Comparison of ENCODE assay signal across 7 mouse cellular contexts in genomic region chr11:32533482-32534261, GRCm38 (mm10). TPM values are rescaled to one million over a fixed set of nuclear protein-coding genes. Genes with fewer than 3 reads are reported as not detected.
DNase-seq lines count a peak whose midpoint lies in the region; ATAC-seq and TF ChIP-seq lines count a peak whose summit lies in the region.

No protein-coding gene starts in this region.

- TF ChIP-seq POLR2A in MEL (IDR thresholded peaks at IDR 0.05; ENCODE audit: control insufficient read depth in 1 of 2, insufficient read depth in 1 of 2, low read depth in 1 of 2, low read length in 2 of 2, poor library complexity in 1 of 2), result peak in 1 of 2 experiments; percentile 25; a peak in 1 of 4 replicates

- TF ChIP-seq EP300 in MEL (IDR thresholded peaks at IDR 0.05; ENCODE audit: low read depth in 1 of 2, low read length in 2 of 2), result no peak

- peak overlapping the region; percentile 88 to 95 for H3K4me3 ChIP-seq in MEL (ENCODE audit: control insufficient read depth in 1 of 2, insufficient read depth in 1 of 2, low read depth in 2 of 2, low read length in 2 of 2)
- H3K4me3 ChIP-seq in embryonic facial prominence, embryonic 10.5 days, result peak overlapping the region; percentile 77
- H3K4me3 ChIP-seq in hindbrain, embryonic 12.5 days, result peak overlapping the region; percentile 49
- H3K4me3 ChIP-seq in limb, embryonic 13.5 days, result peak overlapping the region; percentile 67
- peak overlapping the region; percentile 53 for H3K4me3 ChIP-seq in midbrain, embryonic 13.5 days (replicated peaks)

- peak overlapping the region; percentile 91 for H3K9ac ChIP-seq in MEL (ENCODE audit: control insufficient read depth, low read depth, low read length, poor library complexity, severe bottlenecking)
- H3K9ac ChIP-seq in hindbrain, embryonic 12.5 days, result peak overlapping the region; percentile 73
- H3K9ac ChIP-seq in limb, embryonic 13.5 days, result peak overlapping the region; percentile 74
- peak overlapping the region; percentile 67 for H3K9ac ChIP-seq in midbrain, embryonic 13.5 days (replicated peaks)

- no peaks in the 10 kb centered on the region for H3K9me3 ChIP-seq in MEL (replicated peaks; ENCODE audit: insufficient read depth, low read length)
- H3K9me3 ChIP-seq in embryonic facial prominence, embryonic 10.5 days, result no peaks in the 10 kb centered on the region
- no peaks in the 10 kb centered on the region for H3K9me3 ChIP-seq in hindbrain, embryonic 12.5 days (replicated peaks)
- no peaks in the 10 kb centered on the region for H3K9me3 ChIP-seq in limb, embryonic 13.5 days
- H3K9me3 ChIP-seq in midbrain, embryonic 13.5 days, result no peaks in the 10 kb centered on the region

- H3K36me3 ChIP-seq in MEL (ENCODE audit: control insufficient read depth in 1 of 2, insufficient read depth in 2 of 2, low read length in 2 of 2), result peaks cover 0 to 10% of the 10 kb centered on the region in 2 experiments; a peak in 2 of 4 replicates
- no peaks in the 10 kb centered on the region for H3K36me3 ChIP-seq in embryonic facial prominence, embryonic 10.5 days (replicated peaks)
- H3K36me3 ChIP-seq in hindbrain, embryonic 12.5 days, result no peaks in the 10 kb centered on the region
- H3K36me3 ChIP-seq in limb, embryonic 13.5 days, result no peaks in the 10 kb centered on the region
- no peaks in the 10 kb centered on the region for H3K36me3 ChIP-seq in midbrain, embryonic 13.5 days

- DNase-seq in CD4-positive, CD25-positive, alpha-beta regulatory T cell, adult 2 months (ENCODE audit: low read depth, low spot score), result peak; percentile 87
- DNase-seq in MEL (ENCODE audit: low read depth, low spot score), result peak; percentile 93
- DNase-seq in embryonic facial prominence, embryonic 10.5 days (ENCODE audit: low spot score), result peak; percentile 52
- DNase-seq in spleen, postnatal 4 days (ENCODE audit: low spot score in 2 of 2), result peak; percentile 67 to 84

- 2% methylated on average over 24 of the region's 24 CpGs for WGBS in embryonic facial prominence, embryonic 10.5 days
- WGBS in hindbrain, embryonic 12.5 days, result 1% methylated on average over 24 of the region's 24 CpGs
- WGBS in limb, embryonic 13.5 days, result 1% methylated on average over 24 of the region's 24 CpGs
- WGBS in midbrain, embryonic 13.5 days, result 1% methylated on average over 24 of the region's 24 CpGs

- no peak for TF ChIP-seq RAD21 in MEL (IDR thresholded peaks at IDR 0.05; ENCODE audit: low read depth, low read length)

- TF ChIP-seq CTCF in MEL (IDR thresholded peaks at IDR 0.05 in 2 of 3, conservative IDR thresholded peaks at IDR 0.05 in 1 of 3; ENCODE audit: control insufficient read depth in 1 of 3, insufficient read depth in 1 of 3, low read depth in 2 of 3, low read length in 3 of 3, poor library complexity in 1 of 3, severe bottlenecking in 1 of 3), result no peak

- peak; percentile 55 for ATAC-seq in hindbrain, embryonic 12.5 days (ENCODE audit: low FRiP score)
- ATAC-seq in limb, embryonic 13.5 days (ENCODE audit: low FRiP score, low read depth), result peak; percentile 20; the same call in 1 of the 2 replicates
- ATAC-seq in midbrain, embryonic 13.5 days, result peak; percentile 69

- peak overlapping the region; percentile 50 for H3K27ac ChIP-seq in MEL (ENCODE audit: control insufficient read depth, low read depth, low read length)
- H3K27ac ChIP-seq in embryonic facial prominence, embryonic 10.5 days (replicated peaks), result peak overlapping the region; percentile 75
- H3K27ac ChIP-seq in hindbrain, embryonic 12.5 days, result no peak overlapping the region
- H3K27ac ChIP-seq in limb, embryonic 13.5 days, result no peak overlapping the region
- no peak overlapping the region for H3K27ac ChIP-seq in midbrain, embryonic 13.5 days

- no peaks in the 10 kb centered on the region for H3K27me3 ChIP-seq in MEL (ENCODE audit: control insufficient read depth in 1 of 2, insufficient read depth in 2 of 2, low read length in 2 of 2)
- peaks cover 51% of the 10 kb centered on the region for H3K27me3 ChIP-seq in embryonic facial prominence, embryonic 10.5 days (replicated peaks; ENCODE audit: low read depth, poor library complexity, severe bottlenecking)
- peaks cover 26% of the 10 kb centered on the region for H3K27me3 ChIP-seq in hindbrain, embryonic 12.5 days
- H3K27me3 ChIP-seq in limb, embryonic 13.5 days, result peaks cover 28% of the 10 kb centered on the region
- H3K27me3 ChIP-seq in midbrain, embryonic 13.5 days, result peaks cover 39% of the 10 kb centered on the region

- H3K4me2 ChIP-seq in hindbrain, embryonic 12.5 days (replicated peaks), result peak overlapping the region; percentile 96
- peak overlapping the region; percentile 99 for H3K4me2 ChIP-seq in limb, embryonic 13.5 days (replicated peaks)
- peak overlapping the region; percentile 81 for H3K4me2 ChIP-seq in midbrain, embryonic 13.5 days (replicated peaks)

- H3K79me2 ChIP-seq in MEL (ENCODE audit: control insufficient read depth, insufficient read depth, low read length, poor library complexity), result peaks cover 8% of the 10 kb centered on the region

- H3K4me1 ChIP-seq in MEL (ENCODE audit: control insufficient read depth in 1 of 2, insufficient read depth in 2 of 2, low read length in 2 of 2), result peaks cover 0 to 18% of the 10 kb centered on the region in 2 experiments; a peak in 2 of 4 replicates
- peaks cover 50% of the 10 kb centered on the region for H3K4me1 ChIP-seq in embryonic facial prominence, embryonic 10.5 days
- H3K4me1 ChIP-seq in hindbrain, embryonic 12.5 days, result peaks cover 32% of the 10 kb centered on the region
- peaks cover 36% of the 10 kb centered on the region for H3K4me1 ChIP-seq in limb, embryonic 13.5 days
- peaks cover 25% of the 10 kb centered on the region for H3K4me1 ChIP-seq in midbrain, embryonic 13.5 days (replicated peaks)

TF ChIP-seq in MEL, 35 proteins besides CTCF, POLR2A, EP300 and RAD21 (continues in another document):
- TF ChIP-seq RCOR1 (IDR thresholded peaks at IDR 0.05; ENCODE audit: low read depth, low read length) (no peak), CHD1 (IDR thresholded peaks at IDR 0.05; ENCODE audit: low read depth, low read length) (no peak), MYB (IDR thresholded peaks at IDR 0.05; ENCODE audit: low read depth, low read length) (no peak), HCFC1 (IDR thresholded peaks at IDR 0.05; ENCODE audit: low read depth, low read length) (0 out of 2 replicates have a peak, but pooled peaks have one; percentile 29), GATA1 (IDR thresholded peaks at IDR 0.05; ENCODE audit: low read depth, low read length) (no peak), ETS1 (IDR thresholded peaks at IDR 0.05; ENCODE audit: low read depth, low read length) (no peak), ZMIZ1 (IDR thresholded peaks at IDR 0.05; ENCODE audit: low read depth, low read length) (no peak), POLR2AphosphoS5 (IDR thresholded peaks at IDR 0.05; ENCODE audit: borderline replicate concordance, low read depth, low read length) (no peak), ELF1 (IDR thresholded peaks at IDR 0.05; ENCODE audit: low read depth, low read length) (0 out of 2 replicates have a peak, but pooled peaks have one; percentile 22), MAX (IDR thresholded peaks at IDR 0.05; ENCODE audit: low read length) (peak; percentile 90), GABPA (IDR thresholded peaks at IDR 0.05; ENCODE audit: low read depth, low read length) (no peak), E2F4 (IDR thresholded peaks at IDR 0.05; ENCODE audit: borderline replicate concordance, low read depth, low read length) (no peak), POLR2AphosphoS2 (IDR thresholded peaks at IDR 0.05; ENCODE audit: low read length) (no peak), JUND (IDR thresholded peaks at IDR 0.05; ENCODE audit: low read depth, low read length) (no peak), ZC3H11A (IDR thresholded peaks at IDR 0.05; ENCODE audit: low read depth, low read length) (no peak), NELFE (IDR thresholded peaks at IDR 0.05; ENCODE audit: low read depth, low read length) (no peak), MEF2A (IDR thresholded peaks at IDR 0.05; ENCODE audit: extremely low read depth, insufficient replicate concordance, low read depth, low read length, poor library complexity, severe bottlenecking) (no peak), USF2 (IDR thresholded peaks at IDR 0.05; ENCODE audit: borderline replicate concordance in 1 of 2, insufficient read depth in 1 of 2, low read depth in 1 of 2, low read length in 2 of 2) (no peak), MXI1 (IDR thresholded peaks at IDR 0.05; ENCODE audit: low read depth, low read length) (peak; percentile 98), CHD2 (IDR thresholded peaks at IDR 0.05; ENCODE audit: low read length) (no peak), BHLHE40 (IDR thresholded peaks at IDR 0.05; ENCODE audit: borderline replicate concordance, low read depth, low read length) (peak; percentile 40; the same call in 1 of the 2 replicates), SMC3 (IDR thresholded peaks at IDR 0.05; ENCODE audit: low read depth, low read length) (no peak), TCF12 (IDR thresholded peaks at IDR 0.05; ENCODE audit: low read depth, low read length) (no peak), TBP (IDR thresholded peaks at IDR 0.05; ENCODE audit: low read depth, low read length) (peak; percentile 38; the same call in 1 of the 2 replicates), TAL1 (IDR thresholded peaks at IDR 0.05; ENCODE audit: low read length) (peak; percentile 16; the same call in 1 of the 2 replicates)

RNA-seq across cellular contexts. Expression of gene Stk10, which starts 0.6 kb away (rescaled TPM):
- total RNA-seq in MEL (2012; rRNA removed), result 10.8 and 11.4 TPM in 2 replicates
- polyA plus RNA-seq in MEL (2012; ENCODE audit: insufficient read depth in 1 of 2, insufficient read length in 2 of 2, low read depth in 1 of 2, low replicate concordance in 2 of 2, missing spikeins in 1 of 2), result 10 to 100 TPM in 1 of 2 experiments, not detected in 1; 14.4 TPM
- 2.2 and 3.0 TPM in 2 replicates for polyA plus RNA-seq in embryonic facial prominence, embryonic 10.5 days (2016; fragmentation: Nextera tagmentation; extraction: Ambion mirVana)
- polyA plus RNA-seq in hindbrain, embryonic 12.5 days (2016; fragmentation: Nextera tagmentation; extraction: Ambion mirVana), result 2.5 and 3.3 TPM in 2 replicates
- 2.6 and 3.1 TPM in 2 replicates for polyA plus RNA-seq in limb, embryonic 13.5 days (2015; fragmentation: Nextera tagmentation; extraction: Ambion mirVana)
- polyA plus RNA-seq in midbrain, embryonic 13.5 days (2015; fragmentation: Nextera tagmentation; extraction: Ambion mirVana), result 1.1 and 2.3 TPM in 2 replicates

RNA-seq across cellular contexts. Expression of gene Efcab9, which starts 1.8 kb away (rescaled TPM):
- 0.77 and 0.82 TPM in 2 replicates for total RNA-seq in MEL (2012; rRNA removed)
- 1 to 10 TPM in 1 of 2 experiments, not detected in 1; 1.3 TPM for polyA plus RNA-seq in MEL (2012; ENCODE audit: insufficient read depth in 1 of 2, insufficient read length in 2 of 2, low read depth in 1 of 2, low replicate concordance in 2 of 2, missing spikeins in 1 of 2)
- polyA plus RNA-seq in embryonic facial prominence, embryonic 10.5 days (2016; fragmentation: Nextera tagmentation; extraction: Ambion mirVana), result 0.39 TPM in 1 of 2 replicates, not detected in the other
- polyA plus RNA-seq in hindbrain, embryonic 12.5 days (2016; fragmentation: Nextera tagmentation; extraction: Ambion mirVana), result not detected in 2 replicates
- 0.45 TPM in 1 of 2 replicates, not detected in the other for polyA plus RNA-seq in limb, embryonic 13.5 days (2015; fragmentation: Nextera tagmentation; extraction: Ambion mirVana)
- polyA plus RNA-seq in midbrain, embryonic 13.5 days (2015; fragmentation: Nextera tagmentation; extraction: Ambion mirVana), result 0.35 TPM in 1 of 2 replicates, not detected in the other

Comparison
In these comparisons a context has a peak if more than half of its experiments do, and no peak if none do; other contexts are left out.
1. H3K27ac ChIP-seq: peak in MEL (single experiment) and embryonic facial prominence, embryonic 10.5 days (single experiment); none in hindbrain, embryonic 12.5 days (single experiment), limb, embryonic 13.5 days (single experiment) and midbrain, embryonic 13.5 days (single experiment).
2. Peak in every context shown above with its lines, with median percentiles within 50 percentile points of each other: DNase-seq, H3K4me3 ChIP-seq, H3K9ac ChIP-seq, ATAC-seq and H3K4me2 ChIP-seq.